Mouse (Mus musculus) limb, embryonic 10.5 days (tissue): ENCODE measurements around the gene Vps16. TPM values are rescaled to one million over a fixed set of nuclear protein-coding genes. Genes with fewer than 3 reads are reported as not detected.
A peak's percentile ranks its signal among the peaks of the same experiment; 100 is the strongest.

Experiments
- DNase-seq: peaks from one replicate; pipeline ENCODE4 v3.0.0-alpha.2; 2017; ENCODE audit warnings: low spot score
- H3K27ac ChIP-seq: fragments of 300-500 bp; sonication (generic); 2 replicates; pipeline ENCODE4 v1.5.1; 2016; ENCODE audit warnings: mild to moderate bottlenecking
- H3K27me3 ChIP-seq: fragments of 300-500 bp; sonication (generic); 2 replicates; pipeline ENCODE4 v1.6.1; 2016; ENCODE audit warnings: low read depth, mild to moderate bottlenecking; ENCODE audit not compliant: poor library complexity, severe bottlenecking
- H3K36me3 ChIP-seq: fragments of 300-500 bp; sonication (generic); 2 replicates; pipeline ENCODE4 v1.6.1; 2016; ENCODE audit warnings: mild to moderate bottlenecking, moderate library complexity
- H3K4me1 ChIP-seq: fragments of 300-500 bp; sonication (generic); 2 replicates; pipeline ENCODE4 v1.6.1; 2016
- H3K4me3 ChIP-seq: fragments of 300-500 bp; sonication (generic); 2 replicates; pipeline ENCODE4 v1.5.1; 2016; ENCODE audit warnings: mild to moderate bottlenecking, moderate library complexity
- H3K9me3 ChIP-seq: fragments of 300-500 bp; sonication (generic); replicated peaks from 2 replicates; pipeline ENCODE4 v1.6.1; 2016; ENCODE audit warnings: mild to moderate bottlenecking
- WGBS: fragments of 180-500 bp; shearing (Covaris S2); methylation state at CpG from one replicate; pipeline ENCODE4 v1.1.7; 2016; 5-methylcytosine and 5-hydroxymethylcytosine counted together
- polyA plus RNA-seq: library from polyadenylated mRNA; unstranded; fragments of >200 nt; fragmentation: Nextera tagmentation; extraction: Ambion mirVana; gene quantifications from 2 replicates; pipeline ENCODE4 v1.2.1, GENCODE M21; 2016

The Vps16 gene
- polyA plus RNA-seq, 1 experiment from 2014 or later = 121 TPM

DNA sequence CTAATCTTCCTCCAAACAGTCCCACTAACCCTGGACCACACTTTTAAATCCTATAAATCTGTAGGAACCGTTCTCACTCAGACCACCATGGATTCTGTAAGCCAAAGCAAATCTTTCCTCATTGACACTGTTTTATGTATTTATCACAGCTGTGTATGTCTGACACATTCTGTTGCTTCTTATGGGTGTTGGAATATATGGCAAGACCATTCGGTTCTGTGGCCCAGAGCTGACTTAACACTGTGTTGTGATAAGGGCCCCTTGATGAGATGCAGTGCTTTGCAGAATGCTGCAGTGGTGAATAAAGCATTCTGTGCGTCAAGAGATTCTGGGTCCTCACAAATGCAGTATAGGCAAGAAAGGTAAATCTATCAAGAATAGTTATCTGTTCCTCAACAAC is 8.0 kb downstream of the Vps16 start:
- no peak for DNase-seq
- Histone ChIP-seq H3K36me3 (peaks cover 42% of the 10 kb centered on the region), H3K27ac (no peak overlapping the region), H3K9me3 (no peaks in the 10 kb centered on the region), H3K27me3 (no peaks in the 10 kb centered on the region), H3K4me1 (no peaks in the 10 kb centered on the region), H3K4me3 (no peak overlapping the region)
- WGBS = 90% methylated on average over 3 of the region's 3 CpGs

DNA sequence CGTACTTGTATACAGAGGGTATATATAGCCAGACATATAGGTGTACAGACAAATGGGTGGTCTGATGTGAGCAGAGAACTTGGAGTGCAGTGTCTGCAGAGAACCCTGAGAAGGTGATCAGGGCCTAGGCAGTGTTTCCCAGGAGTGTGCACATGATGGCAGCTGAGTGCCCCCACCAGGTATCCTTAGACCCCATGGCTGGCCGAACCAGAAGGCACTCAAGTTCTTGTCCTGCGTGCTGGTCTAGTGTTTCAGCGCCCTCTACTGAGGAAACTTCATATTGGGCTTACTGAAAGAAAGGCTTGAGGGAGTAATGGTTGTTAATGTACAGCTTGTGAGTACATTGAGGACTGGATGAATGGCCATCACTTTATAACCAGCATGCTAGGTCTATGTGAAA is 9.0 kb downstream of the Vps16 start:
- Histone ChIP-seq H3K27me3 (no peaks in the 10 kb centered on the region), H3K9me3 (no peaks in the 10 kb centered on the region), H3K4me1 (no peaks in the 10 kb centered on the region), H3K27ac (no peak overlapping the region), H3K36me3 (peaks cover 44% of the 10 kb centered on the region), H3K4me3 (no peak overlapping the region)
- no peak for DNase-seq
- 30% methylated on average over 4 of the region's 4 CpGs for WGBS

- no peaks in the 10 kb centered on the region for H3K4me1 ChIP-seq
- no peak overlapping the region for H3K4me3 ChIP-seq
- H3K36me3 ChIP-seq = peaks cover 62% of the 10 kb centered on the region
- no peaks in the 10 kb centered on the region for H3K9me3 ChIP-seq
- H3K27ac ChIP-seq = no peak overlapping the region
- 91% methylated on average over 1 of the region's 1 CpGs for WGBS
- no peaks in the 10 kb centered on the region for H3K27me3 ChIP-seq
- DNase-seq = no peak
Measured at GRCm38 (mm10) chr2:130436769-130437168, 12.6 kb downstream of the Vps16 start.

- DNase-seq = no peak
- Histone ChIP-seq H3K27ac (no peak overlapping the region), H3K36me3 (peaks cover 74% of the 10 kb centered on the region), H3K4me1 (no peaks in the 10 kb centered on the region), H3K27me3 (no peaks in the 10 kb centered on the region), H3K4me3 (no peak overlapping the region), H3K9me3 (no peaks in the 10 kb centered on the region)
- 92% methylated on average over 3 of the region's 3 CpGs for WGBS
Measured at GRCm38 (mm10) chr2:130438861-130439260, 14.7 kb downstream of the Vps16 start.

GRCm38 (mm10) chr2:130439840-130440480 is 15.8 kb downstream of the Vps16 start:
- Histone ChIP-seq H3K27ac (no peak overlapping the region), H3K27me3 (no peaks in the 10 kb centered on the region), H3K9me3 (no peaks in the 10 kb centered on the region), H3K4me1 (no peaks in the 10 kb centered on the region), H3K36me3 (peaks cover 84% of the 10 kb centered on the region), H3K4me3 (no peak overlapping the region)
- 95% methylated on average over 4 of the region's 4 CpGs for WGBS
- DNase-seq = no peak

DNA sequence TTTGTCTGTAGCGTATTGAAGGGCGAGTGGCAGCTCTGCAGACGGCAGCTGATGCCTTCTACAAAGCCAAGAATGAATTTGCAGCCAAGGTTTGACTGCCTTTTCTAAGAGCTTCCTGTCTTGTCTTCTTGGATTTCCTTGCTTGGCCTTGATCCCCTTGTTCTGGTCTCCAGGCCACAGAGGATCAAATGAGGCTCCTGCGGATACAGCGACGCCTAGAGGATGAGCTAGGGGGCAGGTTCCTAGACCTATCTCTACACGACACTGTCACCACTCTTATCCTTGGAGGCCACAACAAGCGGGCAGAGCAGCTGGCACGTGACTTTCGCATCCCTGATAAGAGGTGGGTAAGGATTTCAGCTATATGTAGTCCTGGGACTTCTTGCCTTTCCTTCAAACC is 18.0 kb downstream of the Vps16 start:
- H3K27me3 ChIP-seq = no peaks in the 10 kb centered on the region
- H3K4me3 ChIP-seq = no peak overlapping the region
- no peak for DNase-seq
- H3K36me3 ChIP-seq = peaks cover 80% of the 10 kb centered on the region
- no peak overlapping the region for H3K27ac ChIP-seq
- no peaks in the 10 kb centered on the region for H3K9me3 ChIP-seq
- WGBS = 89% methylated on average over 10 of the region's 10 CpGs
- H3K4me1 ChIP-seq = no peaks in the 10 kb centered on the region

GRCm38 (mm10) chr2:130448449-130448848 is 24.3 kb downstream of the Vps16 start:
- no peak for DNase-seq
- peaks cover 17% of the 10 kb centered on the region for H3K36me3 ChIP-seq
- no peak overlapping the region for H3K4me3 ChIP-seq
- peaks cover 17% of the 10 kb centered on the region for H3K27me3 ChIP-seq
- H3K9me3 ChIP-seq = no peaks in the 10 kb centered on the region
- no peak overlapping the region for H3K27ac ChIP-seq
- peaks cover 21% of the 10 kb centered on the region for H3K4me1 ChIP-seq

- Histone ChIP-seq H3K4me3 (peak overlapping the region; percentile 89), H3K36me3 (peaks cover 10% of the 10 kb centered on the region), H3K27me3 (peaks cover 17% of the 10 kb centered on the region), H3K9me3 (no peaks in the 10 kb centered on the region), H3K27ac (no peak overlapping the region), H3K4me1 (peaks cover 21% of the 10 kb centered on the region)
- peak; percentile 35 for DNase-seq
- 8% methylated on average over 17 of the region's 17 CpGs for WGBS
Measured at GRCm38 (mm10) chr2:130449021-130449793, 25.1 kb downstream of the Vps16 start.

DNA sequence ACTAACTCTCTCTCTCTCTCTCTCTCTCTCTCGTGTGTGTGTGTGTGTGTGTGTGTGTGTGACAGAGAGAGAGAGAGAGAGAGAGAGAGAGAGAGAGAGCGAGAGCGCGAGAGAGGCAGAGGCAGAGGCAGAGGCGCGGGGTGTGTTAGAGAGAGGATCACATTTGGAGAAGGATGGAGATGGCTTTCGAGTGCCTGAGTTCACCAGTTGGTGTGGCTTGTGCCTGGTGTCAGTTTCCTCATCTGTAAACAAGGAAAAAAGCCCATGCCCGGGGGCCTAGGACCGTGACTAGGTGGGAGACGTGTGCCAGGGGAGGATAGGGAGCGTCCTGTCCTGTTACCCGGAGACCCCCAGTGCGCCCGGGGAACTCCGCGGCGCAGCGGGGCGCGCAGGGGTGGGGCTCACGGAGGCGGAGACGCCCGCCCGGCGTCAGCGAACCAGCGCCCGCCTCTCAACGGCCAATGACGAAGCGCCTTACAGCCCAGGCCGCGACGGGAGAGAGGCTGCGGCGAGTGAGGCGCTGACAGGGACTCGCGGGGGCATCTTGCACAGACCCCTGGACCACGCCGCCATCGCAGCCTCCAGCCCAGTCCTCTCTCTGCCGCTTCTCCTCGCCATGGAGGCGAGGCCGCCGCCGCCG is 25.8 kb downstream of the Vps16 start, which contains the start of gene Ptpra:
Gene Ptpra (plus strand): TSS at position 485 of the 640 bp plus-strand sequence.
- H3K4me1 ChIP-seq = peaks cover 21% of the 10 kb centered on the region
- H3K9me3 ChIP-seq = no peaks in the 10 kb centered on the region
- 0% methylated on average over 48 of the region's 50 CpGs for WGBS

DNA sequence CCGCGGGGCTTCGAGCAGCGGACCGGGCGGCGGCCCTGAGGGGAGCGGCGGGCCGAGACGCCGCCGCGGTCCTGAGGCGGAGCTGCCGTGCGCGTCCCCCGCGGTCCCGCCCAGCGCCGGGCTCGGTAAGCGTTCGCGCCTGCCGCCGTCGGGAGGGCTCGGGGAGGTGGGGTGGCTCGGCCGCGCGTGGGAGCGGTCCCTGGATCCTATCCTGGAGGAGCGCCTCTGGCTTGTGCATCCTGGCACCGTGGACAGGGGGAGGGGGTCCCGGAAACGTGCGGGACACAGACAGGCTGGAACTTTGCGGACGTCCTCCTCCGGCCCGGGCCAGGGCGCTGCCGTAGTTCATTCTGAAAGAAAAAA is 26.3 kb downstream of the Vps16 start:
- Histone ChIP-seq H3K4me3 (peak overlapping the region; percentile 89), H3K27ac (peak overlapping the region; percentile 94), H3K36me3 (no peaks in the 10 kb centered on the region), H3K9me3 (no peaks in the 10 kb centered on the region), H3K4me1 (peaks cover 21% of the 10 kb centered on the region), H3K27me3 (peaks cover 17% of the 10 kb centered on the region)
- WGBS = under 1% methylated on average over 47 of the region's 47 CpGs
- no peak for DNase-seq

More for the DNA sequence above, 25.8 kb downstream of the Vps16 start, which contains the start of gene Ptpra:
- Histone ChIP-seq H3K36me3 (peaks cover 4% of the 10 kb centered on the region; the same call in 1 of the 2 replicates), H3K4me3 (peak within 1 kb of the TSS; percentile 89), H3K27ac (peak within 1 kb of the TSS; percentile 94), H3K27me3 (peaks cover 17% of the 10 kb centered on the region)
- peak; percentile 91 for DNase-seq

GRCm38 (mm10) chr2:130451086-130451726 is 27.1 kb downstream of the Vps16 start:
- H3K4me1 ChIP-seq = peaks cover 21% of the 10 kb centered on the region
- H3K9me3 ChIP-seq = no peaks in the 10 kb centered on the region
- WGBS = 73% methylated on average over 14 of the region's 14 CpGs
- H3K4me3 ChIP-seq = peak overlapping the region; percentile 89
- H3K36me3 ChIP-seq = no peaks in the 10 kb centered on the region
- DNase-seq = no peak
- H3K27ac ChIP-seq = 0 out of 2 replicates have a peak overlapping the region, but pooled peaks have one; percentile 94
- peaks cover 17% of the 10 kb centered on the region for H3K27me3 ChIP-seq

GRCm38 (mm10) chr2:130451727-130452090 is 27.6 kb downstream of the Vps16 start:
- H3K9me3 ChIP-seq = no peaks in the 10 kb centered on the region
- no peak overlapping the region for H3K27ac ChIP-seq
- H3K4me1 ChIP-seq = peaks cover 21% of the 10 kb centered on the region
- no peak for DNase-seq
- 81% methylated on average over 3 of the region's 3 CpGs for WGBS
- peaks cover 17% of the 10 kb centered on the region for H3K27me3 ChIP-seq
- H3K36me3 ChIP-seq = no peaks in the 10 kb centered on the region
- peak overlapping the region; percentile 89; the same call in 1 of the 2 replicates for H3K4me3 ChIP-seq
